Mouse (Mus musculus): Measurements from ENCODE around the gene Krtap19-4.

The Krtap19-4 gene

DNA sequence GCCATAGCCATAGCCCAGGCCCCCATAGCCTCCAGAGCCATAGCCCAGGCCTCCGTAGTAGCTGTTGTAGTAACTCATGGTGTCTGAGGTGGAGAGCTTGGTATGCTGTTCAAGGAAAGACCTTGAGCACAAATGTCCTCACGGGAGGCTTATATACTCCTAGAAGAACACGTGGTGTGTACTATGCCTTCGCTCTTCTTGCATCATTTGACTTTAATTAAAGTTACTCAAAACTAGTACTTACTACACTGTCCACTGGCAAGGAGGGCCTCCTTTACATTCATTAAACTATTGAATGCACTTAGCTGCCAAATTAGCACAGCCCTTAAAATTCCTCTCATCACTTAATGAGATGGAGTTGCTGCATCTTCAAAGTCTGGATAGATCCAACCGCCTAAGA is at the start of gene Krtap19-4:
Gene Krtap19-4, minus strand, starts transcription at position 101 of the 400 bp plus-strand sequence.
- no peak for DNase-seq (ENCODE audit: extremely low spot score, low spot score)

DNA sequence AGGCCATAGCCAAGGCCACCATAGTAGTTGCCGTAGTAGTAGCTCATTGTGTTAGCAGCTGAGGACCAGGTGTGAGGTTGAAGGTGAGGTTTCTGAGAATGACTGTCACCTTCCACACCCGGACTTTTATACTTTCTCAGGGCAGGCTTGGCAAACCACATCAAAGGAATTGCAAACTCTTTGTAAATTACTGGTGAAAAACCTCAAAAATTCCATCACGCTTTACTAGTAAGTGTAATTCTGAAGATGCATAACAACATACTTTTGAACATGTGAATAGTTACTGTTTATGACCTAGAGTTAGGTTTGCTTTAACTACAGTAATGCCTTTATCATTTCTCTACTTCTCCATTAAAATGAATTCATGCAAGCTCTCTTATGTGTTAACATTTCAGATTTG is 47.3 kb upstream of the Krtap19-4 start, which contains the start of gene Krtap19-9b:
Gene Krtap19-9b, minus strand, starts transcription at position 101 of the 400 bp plus-strand sequence.
- no peak for DNase-seq (ENCODE audit: extremely low spot score, low spot score)

- DNase-seq (ENCODE audit: extremely low spot score, low spot score): no peak
Measured at GRCm38 (mm10) chr16:88896357-88896756, 11.5 kb upstream of the Krtap19-4 start, which contains the start of gene Krtap19-5. Gene Krtap19-5 (minus strand): TSS chr16:88896457.

DNA sequence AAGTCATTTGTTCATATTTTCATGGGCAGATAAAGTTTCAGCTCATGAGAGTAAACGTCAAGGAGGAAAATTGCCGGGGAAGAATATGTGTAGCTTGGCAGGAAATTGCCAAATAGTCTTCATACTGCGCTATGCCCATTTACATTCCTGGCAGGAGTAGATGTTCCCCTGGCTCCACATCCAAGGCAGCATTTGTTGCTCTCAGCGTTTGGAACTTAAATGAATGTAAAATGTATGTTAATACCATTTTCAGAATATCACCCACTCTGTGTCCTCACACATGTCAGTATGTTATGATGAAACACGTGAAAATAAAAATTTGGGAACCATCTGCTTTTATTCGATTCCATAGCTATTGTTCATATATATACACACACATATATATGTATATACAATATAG is 2.0 kb upstream of the Krtap19-4 start:
- DNase-seq (ENCODE audit: extremely low spot score, low spot score): no peak

DNA sequence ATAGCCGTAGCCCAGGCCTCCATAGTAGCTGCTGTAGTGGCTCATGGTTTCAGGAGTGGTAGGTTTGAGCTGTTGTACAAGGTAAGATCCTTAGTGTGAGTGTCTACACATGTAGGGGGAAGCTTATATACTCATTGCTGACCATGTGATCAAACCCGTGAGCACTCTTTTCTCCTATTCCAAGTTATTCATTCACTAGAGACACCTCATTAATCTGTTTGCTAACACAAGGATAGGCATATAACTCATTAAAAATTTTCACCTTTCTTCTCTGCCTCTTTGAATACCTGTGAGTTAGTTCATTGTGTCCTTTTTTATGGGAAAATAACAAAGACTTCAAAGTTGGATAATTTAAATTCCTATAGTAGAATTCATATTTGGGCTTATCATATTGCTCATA is 7.0 kb downstream of the Krtap19-4 start, which contains the start of gene Krtap19-3:
Gene Krtap19-3, minus strand, starts transcription at position 101 of the 400 bp plus-strand sequence.
- DNase-seq (ENCODE audit: extremely low spot score, low spot score): no peak

- DNase-seq (ENCODE audit: extremely low spot score, low spot score): no peak
Measured at GRCm38 (mm10) chr16:88874169-88874568, 10.7 kb downstream of the Krtap19-4 start, which contains the start of gene Krtap19-2. Gene Krtap19-2 (minus strand): TSS chr16:88874269.

GRCm38 (mm10) chr16:88869311-88869710 is 15.6 kb downstream of the Krtap19-4 start, which contains the start of gene Krtap19-1:
Gene Krtap19-1 (minus strand): TSS chr16:88869411.
- no peak for DNase-seq (ENCODE audit: extremely low spot score, low spot score)

GRCm38 (mm10) chr16:88864887-88865407 is 19.9 kb downstream of the Krtap19-4 start:
- DNase-seq (ENCODE audit: extremely low spot score, low spot score): no peak

GRCm38 (mm10) chr16:88851450-88851849 is 33.4 kb downstream of the Krtap19-4 start:
- no peak for DNase-seq (ENCODE audit: extremely low spot score, low spot score)

DNA sequence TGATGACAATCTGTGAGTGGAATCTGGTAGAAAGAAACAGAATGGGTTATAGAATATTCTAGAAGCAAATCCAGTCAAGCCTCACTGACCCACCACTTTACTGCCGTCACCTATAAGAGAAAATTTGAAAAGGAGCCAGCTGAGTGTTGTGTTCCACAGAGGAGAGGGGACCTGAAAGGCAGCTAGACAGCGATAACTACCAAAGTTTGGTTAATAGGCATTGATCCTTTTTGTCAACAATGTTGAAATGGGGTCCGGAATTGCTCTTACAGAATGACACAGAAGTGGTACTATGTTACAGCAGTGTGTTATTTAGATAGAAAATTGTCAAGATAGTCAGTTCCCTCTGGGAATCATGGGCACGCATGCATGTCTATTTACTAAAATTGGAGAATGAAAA is 36.3 kb downstream of the Krtap19-4 start:
- DNase-seq (ENCODE audit: extremely low spot score, low spot score): no peak

DNA sequence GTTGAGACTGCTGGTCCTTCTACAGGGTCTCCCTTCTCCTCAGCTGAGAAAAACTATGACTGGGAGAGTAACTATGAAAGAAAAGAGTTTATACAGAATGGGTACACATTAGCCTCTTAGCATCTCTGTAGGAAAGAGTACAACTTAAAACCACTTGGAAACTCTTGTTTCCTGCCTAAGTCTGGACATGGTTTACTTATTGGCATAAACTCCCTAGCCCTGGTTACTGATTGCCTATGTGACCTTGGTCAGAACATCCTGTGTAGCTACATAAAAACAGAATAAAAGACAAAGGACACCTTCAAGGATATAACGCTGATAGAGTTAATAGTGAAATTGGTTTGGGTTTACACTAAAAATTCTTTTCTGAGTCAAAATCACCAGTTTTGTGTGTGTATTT is 37.5 kb downstream of the Krtap19-4 start:
- DNase-seq (ENCODE audit: extremely low spot score, low spot score): no peak
